Mouse (Mus musculus) ovary, adult 10 weeks (tissue): ENCODE data around the gene Kdr. TPM values are rescaled to one million over a fixed set of nuclear protein-coding genes. Genes with fewer than 3 reads are reported as not detected.

Source experiments
- polyA plus RNA-seq: library from polyadenylated mRNA; stranded (reverse); fragments of 350-450 nt; fragmentation: Illumina TruSeq; extraction: RNeasy Lipid Tissue Mini Kit (QIAGEN cat#74804); gene quantifications from one replicate; pipeline ENCODE4 v1.2.3, GENCODE M21; 2014

The Kdr gene
- 33.7 TPM for polyA plus RNA-seq

DNA sequence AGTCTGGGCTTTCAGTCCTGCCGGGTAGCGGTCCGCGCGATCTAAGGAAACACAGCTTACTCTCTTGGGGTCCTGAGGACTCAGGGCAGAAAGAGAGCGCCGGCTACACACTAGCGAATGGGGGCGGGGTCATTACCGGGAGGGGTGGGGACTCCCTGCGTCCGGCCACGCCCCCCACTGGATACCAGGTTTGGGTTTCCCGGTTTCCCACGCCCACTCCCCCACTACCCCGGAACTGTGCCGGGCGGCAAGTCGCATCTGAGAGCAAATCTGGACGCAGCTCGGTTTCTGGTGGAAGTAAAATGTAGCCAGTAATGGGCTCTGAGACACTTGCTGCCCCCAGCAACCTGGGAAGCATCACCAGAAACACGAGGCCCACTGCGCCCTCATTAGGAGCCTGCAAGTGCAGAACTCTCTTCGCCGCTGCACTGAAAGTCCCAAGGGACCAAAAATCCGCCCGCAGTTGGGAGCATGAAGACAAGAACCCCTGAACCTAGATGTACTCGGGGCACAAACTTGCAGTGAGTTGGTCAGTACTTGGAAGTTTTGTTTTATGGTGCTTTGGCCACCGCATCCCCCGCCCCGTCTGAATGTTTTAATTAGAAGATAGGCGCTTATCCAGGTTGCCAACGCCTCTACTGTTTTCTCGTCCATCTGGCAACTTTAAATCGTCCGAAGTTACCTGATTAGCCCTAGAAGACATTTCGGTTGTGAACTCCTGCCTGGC is at the start of gene Kdr:
Gene Kdr, minus strand, starts transcription at position 85 of the 727 bp plus-strand sequence.

Other genes starting within 250 kb of the Kdr start
- gene Srd5a3, start 161.8 kb upstream of the Kdr start, polyA plus RNA-seq, result 36.3 TPM
- 202 TPM for gene Tmem165, start 205.4 kb upstream of the Kdr start, polyA plus RNA-seq